Mouse (Mus musculus) liver, embryonic 16.5 days (tissue): ENCODE measurements around the gene Gm21830. TPM values are rescaled to one million over a fixed set of nuclear protein-coding genes. Genes with fewer than 3 reads are reported as not detected.
"Not testable (repeated sequence)": the region's sequence is repeated elsewhere in the genome, so short reads cannot be mapped to it uniquely, and the experiment has no call there.

Source experiments
- ATAC-seq: fragments of 200-750 bp; cut with Nextera tagmentation; 2 replicates; pipeline ENCODE4 v1.8.0; 2017; ENCODE audit warnings: low read depth, mild to moderate bottlenecking, moderate number of reproducible peaks, moderate library complexity
- H3K27ac ChIP-seq: fragments of 300-500 bp; sonication (generic); 2 replicates; pipeline ENCODE4 v1.5.1; 2014; ENCODE audit warnings: mild to moderate bottlenecking, low read length
- H3K27me3 ChIP-seq: fragments of 300-500 bp; sonication (generic); 2 replicates; pipeline ENCODE4 v1.6.1; 2014; ENCODE audit warnings: low read depth, low read length, mixed read lengths; ENCODE audit not compliant: control insufficient read depth, insufficient read depth
- H3K36me3 ChIP-seq: fragments of 300-500 bp; sonication (generic); 2 replicates; pipeline ENCODE4 v1.6.1; 2014; ENCODE audit warnings: mild to moderate bottlenecking; ENCODE audit not compliant: control insufficient read depth, insufficient read depth
- H3K4me1 ChIP-seq: fragments of 300-500 bp; sonication (generic); 2 replicates; pipeline ENCODE4 v1.6.1; 2014; ENCODE audit warnings: low read depth, low read length, mixed read lengths; ENCODE audit not compliant: control insufficient read depth
- H3K4me2 ChIP-seq: fragments of 300-500 bp; sonication (generic); 2 replicates; pipeline ENCODE4 v1.6.1; 2014; ENCODE audit warnings: low read depth, low read length, mixed read lengths
- H3K4me3 ChIP-seq: fragments of 300-500 bp; sonication (generic); 2 replicates; pipeline ENCODE4 v1.5.1; 2014; ENCODE audit warnings: low read depth, mild to moderate bottlenecking, low read length
- H3K9ac ChIP-seq: fragments of 300-500 bp; sonication (generic); 2 replicates; pipeline ENCODE4 v1.6.1; 2014; ENCODE audit warnings: low read depth, low read length
- H3K9me3 ChIP-seq: fragments of 300-500 bp; sonication (generic); replicated peaks from 2 replicates; pipeline ENCODE4 v1.6.1; 2016; ENCODE audit warnings: low read length; ENCODE audit not compliant: control insufficient read depth
- WGBS: fragments of 180-500 bp; shearing (Covaris S2); extraction: QIAGEN DNeasy Blood & Tissue Kit; methylation state at CpG from one replicate; pipeline ENCODE4 v1.1.7; 2014; ENCODE audit not compliant: insufficient replicate concordance; 5-methylcytosine and 5-hydroxymethylcytosine counted together
- polyA plus RNA-seq: library from polyadenylated mRNA; unstranded; fragments of >200 nt; fragmentation: Nextera tagmentation; extraction: Ambion mirVana; gene quantifications from 2 replicates; pipeline ENCODE4 v1.2.1, GENCODE M21; 2015

Gm21830 gene
- polyA plus RNA-seq, 1 experiment from 2014 or later: not detected

DNA sequence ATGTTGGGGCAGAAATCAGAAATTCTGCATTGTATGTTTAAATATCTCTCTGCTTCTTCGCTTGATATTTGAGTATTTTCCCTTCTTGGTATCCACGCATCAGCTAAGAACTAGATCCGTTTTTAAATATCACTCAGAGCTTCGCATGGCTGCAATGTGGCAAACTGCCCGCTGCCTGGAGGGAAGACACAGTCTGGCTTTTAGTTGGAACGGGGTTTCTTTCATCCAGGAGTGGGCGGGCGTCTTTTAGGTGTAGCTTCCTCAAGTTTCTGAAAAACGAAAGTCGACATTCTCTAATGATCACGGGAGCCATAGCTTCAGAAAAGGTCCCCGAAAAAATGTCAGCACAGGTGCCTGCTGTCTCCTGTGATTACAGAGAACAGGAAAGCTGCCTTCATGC, 33.7 kb downstream of the Gm21830 start:
- Histone ChIP-seq H3K4me3 (no peak overlapping the region), H3K9ac (no peak overlapping the region), H3K27me3 (no peaks in the 10 kb centered on the region), H3K4me1 (no peaks in the 10 kb centered on the region), H3K27ac (no peak overlapping the region), H3K4me2 (no peak overlapping the region), H3K9me3 (no peaks in the 10 kb centered on the region), H3K36me3 (no peaks in the 10 kb centered on the region)
- ATAC-seq: no peak
- 62% methylated on average over 12 of the region's 12 CpGs for WGBS

DNA sequence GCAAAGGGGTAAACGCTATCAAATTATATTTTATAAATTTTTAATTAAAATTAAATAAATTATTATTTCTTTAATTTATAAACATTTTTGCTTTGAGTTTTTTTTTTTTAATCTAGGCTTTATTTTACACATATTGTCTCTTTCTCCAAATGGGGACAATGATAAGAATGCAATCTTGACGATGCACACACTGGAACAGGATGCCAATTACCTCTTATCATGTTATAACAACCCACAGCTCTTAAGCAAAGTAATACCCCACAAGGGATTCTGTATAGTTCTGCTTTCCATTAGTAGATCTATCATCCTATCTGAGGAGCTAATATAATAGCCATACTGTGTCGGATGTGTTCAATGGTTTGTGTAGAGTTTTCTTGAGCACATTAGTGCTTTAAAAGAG, 47.3 kb downstream of the Gm21830 start:
- Histone ChIP-seq H3K4me2 (no peak overlapping the region), H3K4me3 (no peak overlapping the region), H3K36me3 (no peaks in the 10 kb centered on the region), H3K4me1 (no peaks in the 10 kb centered on the region), H3K27ac (no peak overlapping the region), H3K9me3 (no peaks in the 10 kb centered on the region), H3K9ac (no peak overlapping the region), H3K27me3 (no peaks in the 10 kb centered on the region)
- no peak for ATAC-seq
- WGBS: 43% methylated on average over 3 of the region's 3 CpGs

DNA sequence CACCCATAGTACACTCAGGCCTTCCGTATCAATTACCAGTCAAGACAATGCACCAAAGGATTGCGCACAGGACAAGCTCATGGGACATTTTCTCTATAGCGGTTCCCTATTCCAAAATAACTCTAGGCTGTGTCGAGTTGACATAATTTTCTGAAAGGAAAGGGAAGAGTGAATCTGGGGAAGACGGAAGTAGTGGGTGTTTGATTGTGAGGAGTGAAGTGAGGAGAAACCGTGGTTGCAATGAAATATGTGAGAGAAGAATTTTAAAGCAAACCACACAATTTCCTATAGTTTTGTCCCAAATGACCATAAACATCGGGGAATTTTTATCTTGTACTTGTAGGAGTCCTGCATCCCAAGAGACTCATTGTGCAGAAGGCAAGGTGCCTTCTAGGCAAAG, 53.5 kb downstream of the Gm21830 start:
- Histone ChIP-seq H3K4me3 (no peak overlapping the region), H3K27ac (no peak overlapping the region), H3K4me2 (no peak overlapping the region), H3K36me3 (no peaks in the 10 kb centered on the region), H3K9ac (no peak overlapping the region), H3K9me3 (no peaks in the 10 kb centered on the region), H3K27me3 (no peaks in the 10 kb centered on the region), H3K4me1 (no peaks in the 10 kb centered on the region)
- WGBS: 64% methylated on average over 7 of the region's 7 CpGs
- no peak for ATAC-seq

DNA sequence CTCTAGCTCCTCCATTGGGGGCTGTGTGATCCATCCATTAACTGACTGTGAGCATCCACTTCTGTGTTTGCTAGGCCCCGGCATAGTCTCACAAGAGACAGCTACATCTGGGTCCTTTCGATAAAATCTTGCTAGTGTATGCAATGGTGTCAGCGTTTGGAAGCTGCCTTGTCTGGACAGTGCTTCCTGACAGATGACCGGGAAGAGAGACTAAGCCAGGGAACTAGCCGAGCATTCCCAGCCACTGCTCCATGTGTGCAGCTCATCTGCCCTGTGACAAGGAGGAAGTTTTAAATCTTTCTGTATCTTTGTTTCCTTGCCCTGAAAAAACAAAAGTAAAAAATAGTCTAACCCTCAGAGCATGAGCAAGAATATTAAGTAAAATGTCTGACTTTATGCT, 56.5 kb downstream of the Gm21830 start:
- H3K4me2 ChIP-seq, ATAC-seq, H3K27ac ChIP-seq, H3K4me3 ChIP-seq, H3K27me3 ChIP-seq, H3K36me3 ChIP-seq, H3K4me1 ChIP-seq, H3K9ac ChIP-seq, H3K9me3 ChIP-seq: not testable (repeated sequence)
- WGBS: 58% methylated on average over 5 of the region's 5 CpGs

DNA sequence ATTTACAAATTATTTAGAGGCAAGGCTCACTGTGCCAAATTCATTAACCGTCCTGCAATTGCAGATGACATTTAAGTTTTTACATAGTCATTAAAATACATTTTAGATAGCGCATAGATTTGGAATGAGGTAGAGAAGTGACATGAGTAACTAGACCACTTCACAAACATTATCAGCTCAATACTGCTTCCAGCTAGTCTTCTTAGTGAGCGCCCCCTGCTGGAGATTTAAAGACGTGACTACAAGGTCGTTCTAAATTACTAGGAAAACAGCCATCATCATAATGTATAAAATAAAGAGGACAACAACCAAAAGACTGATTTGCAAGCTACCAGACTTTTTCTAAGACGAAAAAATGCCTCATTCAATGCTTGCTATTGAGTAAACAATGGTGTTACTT, 64.2 kb downstream of the Gm21830 start:
- H3K4me2 ChIP-seq: no peak overlapping the region
- WGBS: 14% methylated on average over 6 of the region's 6 CpGs
- no peaks in the 10 kb centered on the region for H3K36me3 ChIP-seq
- H3K27me3 ChIP-seq: no peaks in the 10 kb centered on the region
- no peak overlapping the region for H3K9ac ChIP-seq
- no peak overlapping the region for H3K4me3 ChIP-seq
- no peaks in the 10 kb centered on the region for H3K4me1 ChIP-seq
- no peak overlapping the region for H3K27ac ChIP-seq
- no peaks in the 10 kb centered on the region for H3K9me3 ChIP-seq
- ATAC-seq: no peak

DNA sequence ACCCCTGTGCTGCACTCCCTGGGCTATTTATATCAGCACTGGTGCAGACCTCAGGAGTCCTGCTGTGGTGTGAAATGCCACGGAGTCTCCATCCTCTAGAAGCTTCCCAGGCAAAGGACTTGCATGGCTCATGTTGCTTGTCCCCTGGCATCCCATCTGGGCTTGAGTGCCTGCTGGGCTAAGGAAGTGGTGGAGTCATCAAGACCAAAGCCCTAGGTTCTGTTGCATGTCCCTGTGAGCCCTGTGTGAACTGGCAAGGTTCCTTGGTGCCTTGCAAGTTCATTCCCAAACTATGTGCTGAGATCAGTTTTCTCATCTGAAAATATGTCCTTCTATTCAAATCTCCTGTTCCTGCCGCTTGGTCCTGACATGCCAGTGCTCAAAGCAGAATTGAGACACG, 67.5 kb downstream of the Gm21830 start:
- Histone ChIP-seq H3K36me3 (no peaks in the 10 kb centered on the region), H3K4me2 (no peak overlapping the region), H3K4me1 (no peaks in the 10 kb centered on the region), H3K27me3 (no peaks in the 10 kb centered on the region), H3K9ac (no peak overlapping the region), H3K4me3 (no peak overlapping the region), H3K9me3 (no peaks in the 10 kb centered on the region), H3K27ac (no peak overlapping the region)
- 40% methylated on average over 3 of the region's 3 CpGs for WGBS
- ATAC-seq: no peak

Other genes with a start within 250 kb of the Gm21830 start
- gene Gm26727, start 19.5 kb downstream of the Gm21830 start, polyA plus RNA-seq: not detected in 2 replicates
- gene Xirp2, start 32.3 kb downstream of the Gm21830 start, polyA plus RNA-seq: 0.02 TPM in 1 of 2 replicates, not detected in the other
- gene B3galt1, start 152.1 kb downstream of the Gm21830 start, polyA plus RNA-seq: 0.25 and 0.33 TPM in 2 replicates